Mouse (Mus musculus) spleen, adult 12 weeks (tissue): ENCODE measurements around the gene Hal.
"Not testable (repeated sequence)": the region's sequence is repeated elsewhere in the genome, so short reads cannot be mapped to it uniquely, and the experiment has no call there.

ENCODE experiments used
- DNase-seq: peaks from one replicate; pipeline ENCODE4 v3.0.0; 2022; ENCODE audit warnings: low spot score

Gene Hal

DNA sequence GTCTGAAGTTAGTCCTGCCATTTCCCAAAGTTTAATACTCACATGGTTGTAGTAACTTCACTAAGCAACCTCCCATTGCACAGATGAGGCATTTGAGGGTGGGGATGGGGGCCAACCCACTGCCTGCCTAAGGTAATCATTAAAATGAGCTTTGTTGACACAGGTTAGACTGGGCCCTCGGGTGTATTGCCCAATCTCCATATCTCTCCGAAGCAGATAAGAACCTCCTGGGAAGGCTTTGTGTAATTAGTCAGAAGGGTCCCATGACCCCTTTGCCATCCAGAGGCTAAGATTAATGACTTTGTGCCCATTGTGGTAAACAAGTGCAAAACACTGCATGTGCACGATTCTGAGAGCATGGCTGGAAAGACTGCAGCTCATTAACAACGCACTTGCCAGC lies 29.2 kb downstream of the Hal start:
- DNase-seq = no peak

DNA sequence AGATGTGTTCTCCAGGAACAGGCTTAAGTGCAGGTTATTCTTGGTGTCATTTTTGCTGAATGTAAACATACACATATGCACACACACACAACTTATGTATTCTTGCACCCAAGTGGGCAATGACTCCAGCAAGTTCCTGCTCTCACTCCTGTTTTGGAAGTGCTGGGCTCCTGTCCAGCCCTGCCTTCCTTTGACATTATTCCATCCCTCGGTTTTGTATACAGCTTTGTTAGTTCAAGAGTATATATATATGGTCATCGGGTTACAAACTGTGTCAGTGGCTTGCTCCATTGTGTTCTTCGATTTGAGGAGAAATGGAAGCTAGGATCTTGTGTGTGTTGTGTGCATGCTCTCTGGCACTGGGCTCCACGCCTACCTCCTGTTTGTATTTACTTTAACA lies 29.6 kb downstream of the Hal start:
- DNase-seq = no peak

DNA sequence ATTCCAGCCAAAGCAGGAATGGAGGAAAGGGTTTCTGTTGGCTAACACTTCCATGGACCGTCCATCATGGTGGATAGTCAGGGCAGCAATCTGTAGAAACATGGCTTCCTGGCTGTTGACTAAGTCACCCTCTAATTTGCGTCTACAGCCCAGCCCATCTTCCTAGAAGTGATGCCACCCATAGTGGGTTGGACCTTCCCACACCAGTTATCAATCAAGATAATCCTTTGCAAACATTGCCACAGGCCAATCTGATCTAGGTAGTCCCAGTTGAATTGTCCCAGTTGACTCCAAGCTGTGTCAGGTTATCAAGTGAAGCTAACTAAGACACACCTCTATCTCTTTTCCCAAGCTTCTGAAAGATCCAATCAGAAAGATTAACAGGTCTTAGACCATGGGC lies 30.1 kb downstream of the Hal start:
- DNase-seq = no peak

DNA sequence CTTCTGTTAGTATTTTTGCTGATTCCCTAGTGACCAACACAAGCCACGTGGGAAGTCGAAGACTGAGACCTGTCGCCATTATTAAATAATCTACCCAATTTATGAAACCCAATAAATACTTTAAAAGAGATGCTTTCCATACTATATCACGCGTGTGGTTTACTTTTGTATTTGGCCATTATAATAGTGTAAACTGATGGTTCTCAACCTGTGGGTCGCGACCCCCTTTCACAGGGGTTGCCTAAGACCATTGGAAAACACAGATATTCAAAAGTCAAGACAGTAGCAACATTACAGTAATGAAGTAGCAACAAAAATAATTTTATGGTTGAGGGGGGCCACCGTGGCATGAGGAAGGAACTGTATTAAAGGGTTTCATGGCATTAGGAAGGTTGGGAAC lies 30.6 kb downstream of the Hal start:
- no peak for DNase-seq

DNA sequence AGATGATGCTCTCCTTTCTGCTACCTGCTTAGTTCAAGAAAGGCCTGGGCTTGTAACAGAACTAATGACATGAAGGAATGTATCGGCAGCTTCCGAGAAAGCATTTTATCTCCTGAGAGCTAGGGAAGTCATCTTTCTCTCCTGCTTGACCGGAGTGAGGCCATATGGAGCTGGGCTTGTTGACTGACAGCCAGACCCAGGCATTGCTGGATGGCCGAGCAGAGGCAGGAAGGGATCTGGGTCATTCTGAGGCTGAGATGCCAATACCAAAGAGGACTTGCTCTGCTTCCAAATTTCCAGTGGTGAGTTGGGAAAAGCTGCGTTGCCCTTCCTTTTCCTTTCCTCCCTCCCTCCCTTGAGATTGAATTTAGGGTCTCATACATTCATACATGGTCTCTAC lies 31.2 kb downstream of the Hal start:
- no peak for DNase-seq

DNA sequence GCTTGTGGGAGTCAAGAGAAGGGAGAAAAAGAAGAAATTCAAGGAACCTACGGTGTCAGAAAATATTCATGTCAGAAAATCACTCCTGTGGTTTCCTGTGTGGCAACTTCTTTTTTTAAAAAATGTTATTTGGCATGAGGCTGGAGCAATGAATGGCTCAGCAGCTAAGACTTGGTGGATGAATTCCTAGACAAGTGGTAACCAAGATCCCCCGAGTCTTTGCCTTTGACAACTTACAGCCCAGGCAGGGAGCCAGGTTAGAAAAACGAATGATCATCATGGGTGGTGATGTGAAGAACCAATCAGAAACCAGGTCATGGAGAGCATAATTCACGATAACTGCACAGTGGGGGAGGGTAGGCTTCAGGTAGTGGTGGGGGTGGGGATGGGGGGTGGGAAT lies 32.4 kb downstream of the Hal start:
- no peak for DNase-seq

DNA sequence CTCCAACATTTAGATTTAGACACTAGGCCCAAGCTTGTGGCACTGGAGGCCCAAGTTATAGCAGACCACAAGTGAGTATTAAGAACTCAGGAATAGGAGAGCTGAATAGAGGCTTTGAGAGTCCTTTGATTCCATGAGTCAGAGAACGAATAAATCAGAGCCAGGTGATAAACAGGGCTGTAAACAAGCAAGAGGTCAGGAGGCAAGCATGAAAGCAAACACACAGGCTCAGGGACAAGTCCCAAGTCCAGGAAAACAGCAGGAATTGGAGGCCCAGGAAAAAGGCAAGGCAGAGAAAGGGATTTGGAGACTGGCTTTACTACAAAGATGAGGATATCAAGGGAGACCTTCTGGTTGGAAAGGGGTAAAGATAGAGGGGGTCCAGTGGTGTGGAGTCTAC lies 36.8 kb downstream of the Hal start:
- DNase-seq = no peak

DNA sequence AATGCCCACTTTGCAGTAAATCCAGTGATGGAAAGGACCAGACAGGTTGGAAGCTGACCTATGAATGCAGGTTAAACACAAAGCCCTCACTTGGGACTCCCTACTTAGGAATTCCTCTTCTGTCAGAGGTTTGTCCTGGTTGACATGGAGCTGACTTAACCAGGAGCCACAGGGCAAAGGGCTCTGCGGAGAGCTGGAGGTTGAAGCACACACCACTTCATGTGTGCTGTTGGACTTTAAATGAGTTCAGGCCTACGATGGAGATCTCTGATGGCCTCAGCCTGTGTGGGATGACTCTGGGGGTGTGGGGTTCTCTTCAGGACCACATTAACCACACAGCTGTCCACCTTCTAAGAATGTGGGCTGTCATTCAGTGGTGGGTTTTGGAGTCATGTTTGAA lies 49.7 kb downstream of the Hal start:
- no peak for DNase-seq

DNA sequence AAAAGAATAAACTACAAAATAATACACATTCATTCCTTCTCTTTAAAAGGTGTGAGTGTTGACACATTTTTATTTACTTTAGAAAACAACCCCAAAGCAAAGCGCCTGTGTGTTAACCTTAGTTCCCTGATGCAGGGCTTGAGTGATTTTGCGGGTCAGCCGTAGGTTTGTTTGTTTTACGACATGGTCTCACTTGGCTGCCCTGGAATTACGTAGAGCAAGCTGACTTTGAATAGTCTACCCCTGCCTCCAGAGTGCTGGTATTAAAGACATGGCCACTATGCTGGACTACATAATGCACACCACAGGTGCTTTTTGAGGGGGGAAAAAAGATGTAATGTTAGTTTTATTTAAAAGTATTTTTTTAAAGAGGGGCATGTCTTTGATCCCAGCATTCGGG lies 50.2 kb downstream of the Hal start:
- DNase-seq = no peak

DNA sequence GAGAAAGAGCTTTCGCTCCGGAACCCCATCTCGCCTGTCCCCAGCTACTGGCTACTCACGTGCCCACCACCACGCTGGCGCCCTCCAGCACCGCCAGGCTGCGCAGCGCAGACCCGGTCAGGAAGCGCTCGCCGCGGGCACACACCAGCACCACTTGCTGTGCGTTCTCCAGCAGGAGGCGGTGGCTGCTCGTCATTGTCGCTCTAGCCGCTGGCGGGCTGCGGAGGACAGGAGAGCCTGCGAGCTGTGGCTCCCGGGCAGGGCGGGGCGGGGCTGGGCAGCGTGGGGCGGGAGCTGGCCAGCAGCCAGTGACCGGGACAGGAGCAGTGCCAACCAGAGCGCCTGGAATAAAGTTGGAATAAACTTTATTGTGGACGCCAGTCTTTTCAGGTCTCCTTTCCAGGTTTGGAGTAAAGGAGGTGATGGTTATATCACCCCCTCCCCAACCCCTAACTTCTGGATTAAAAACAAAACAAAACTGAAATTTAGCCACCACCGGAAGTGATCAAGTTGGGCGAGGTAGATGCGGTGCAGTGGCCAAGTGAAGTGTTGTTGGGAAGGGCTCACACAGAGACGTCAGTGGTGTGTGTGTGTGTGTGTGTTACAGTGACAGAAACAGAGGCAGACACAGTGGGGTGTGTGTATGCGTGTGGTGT lies 51.3 kb downstream of the Hal start, which contains the start of gene Amdhd1:
TSS of gene Amdhd1 (minus strand) at position 259 of the 656 bp plus-strand sequence.
- peak; percentile 76 for DNase-seq

DNA sequence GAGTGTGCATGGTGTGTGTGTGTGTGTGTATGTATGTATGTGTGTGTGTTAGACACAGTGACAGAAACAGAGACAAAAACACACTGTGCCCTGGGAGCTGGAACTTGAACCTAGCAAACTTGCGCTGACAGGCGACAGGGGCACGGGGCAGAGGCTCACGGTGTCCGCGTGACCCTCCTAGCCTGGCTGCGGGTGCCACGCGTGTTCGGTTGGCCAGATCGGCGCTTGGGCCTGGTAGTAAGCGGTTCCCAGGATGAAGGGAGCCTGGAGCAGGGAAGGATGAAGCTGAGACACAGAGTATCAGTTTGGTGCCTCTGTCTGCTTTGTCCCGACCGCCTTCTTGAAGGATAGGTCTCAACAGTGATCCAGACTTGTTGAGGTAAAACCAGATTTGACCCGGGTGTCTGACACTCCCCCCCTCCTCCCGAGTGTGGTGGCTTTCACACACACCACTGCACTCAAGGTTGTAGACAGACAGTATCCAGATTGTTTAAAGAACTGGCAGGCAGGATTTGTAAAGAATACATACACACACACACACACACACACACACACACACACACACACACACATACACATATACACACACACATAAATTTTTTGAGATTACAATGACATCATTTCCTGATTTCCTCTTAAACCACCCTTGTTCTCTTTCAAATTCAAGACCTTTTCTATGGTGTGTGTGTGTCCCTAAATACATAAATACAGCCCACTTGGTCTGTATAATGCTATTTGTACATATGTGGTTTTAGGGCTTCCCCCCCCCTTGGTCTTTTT lies 52.1 kb downstream of the Hal start, which contains the start of gene Ccdc38:
TSS of gene Ccdc38 (plus strand) at position 202 of the 780 bp plus-strand sequence.
- DNase-seq = peak; percentile 8

DNA sequence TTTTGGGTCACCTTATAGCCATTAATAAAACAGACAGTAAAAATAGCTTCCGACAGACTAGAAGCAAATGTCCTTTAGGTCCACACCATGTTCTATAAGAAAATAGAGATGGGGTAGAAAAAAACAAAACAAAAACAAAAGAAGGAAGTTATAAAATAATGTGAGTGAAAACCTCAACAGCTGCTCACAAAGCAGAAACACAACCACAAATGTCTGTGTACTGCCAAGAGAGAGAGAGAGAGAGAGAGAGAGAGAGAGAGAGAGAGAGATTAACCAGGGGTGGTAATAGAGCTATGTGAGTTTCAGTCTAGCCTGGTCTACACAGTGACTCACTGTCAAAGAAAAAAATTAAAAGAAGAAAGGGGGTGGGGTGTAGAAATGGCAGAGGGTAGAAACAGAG lies 53.0 kb downstream of the Hal start:
- no peak for DNase-seq

DNA sequence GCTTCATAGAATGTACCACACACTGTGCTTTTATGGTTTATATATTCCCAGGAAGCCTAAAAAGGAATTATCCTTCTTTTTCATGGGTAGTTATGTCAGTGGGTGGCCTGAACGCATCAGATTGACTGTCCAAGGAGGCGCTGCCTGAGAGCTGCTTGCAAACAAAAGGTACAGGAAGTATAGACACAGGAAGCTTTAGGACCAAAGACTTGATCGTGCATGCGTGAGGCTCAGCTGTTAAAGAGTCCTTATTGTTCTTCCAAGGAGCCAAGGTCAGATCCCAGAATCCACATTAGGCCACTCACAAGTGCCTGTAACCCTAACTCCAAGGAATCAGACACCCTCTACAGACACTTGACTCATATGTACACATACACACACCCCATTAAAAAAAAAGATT lies 53.8 kb downstream of the Hal start:
- DNase-seq = no peak

DNA sequence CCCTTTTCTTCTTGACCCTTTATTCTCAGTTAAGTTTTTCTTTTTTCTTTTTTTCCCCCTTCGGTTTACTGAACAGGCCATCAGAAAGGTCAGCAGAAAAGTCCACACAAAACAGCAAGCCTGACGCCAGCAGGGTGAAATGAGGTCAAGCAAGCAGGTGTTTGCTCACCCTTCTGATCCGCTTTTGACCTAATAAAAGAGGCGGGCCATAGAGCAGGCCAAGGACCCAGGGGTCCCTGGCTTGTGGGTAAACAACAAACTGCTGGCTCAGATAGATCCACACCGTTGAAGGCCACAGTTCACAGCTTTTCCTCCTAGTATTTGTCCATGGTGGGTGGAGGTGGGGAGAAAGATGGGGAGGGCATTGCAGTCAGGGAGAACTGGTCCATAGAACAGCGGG lies 54.6 kb downstream of the Hal start:
- no peak for DNase-seq

DNA sequence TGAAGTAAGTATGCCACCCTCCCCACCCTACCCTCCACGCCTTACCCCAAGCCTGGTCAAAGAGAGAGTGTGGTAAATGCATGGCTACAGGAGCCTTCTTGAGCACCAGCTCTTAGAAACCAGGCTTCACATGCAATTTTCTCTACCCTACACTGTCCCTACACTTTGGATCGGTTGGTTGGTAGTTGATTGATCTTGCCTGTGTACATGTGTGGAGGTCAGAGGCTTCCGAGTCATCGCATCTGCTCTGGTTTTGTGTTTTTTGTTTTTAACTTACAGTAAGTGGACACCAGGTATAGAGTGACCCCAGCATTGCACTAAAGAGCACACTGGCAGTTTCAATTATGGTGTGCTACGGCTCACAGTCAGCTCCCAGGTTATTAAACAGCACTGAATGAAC lies 55.6 kb downstream of the Hal start:
- no peak for DNase-seq

DNA sequence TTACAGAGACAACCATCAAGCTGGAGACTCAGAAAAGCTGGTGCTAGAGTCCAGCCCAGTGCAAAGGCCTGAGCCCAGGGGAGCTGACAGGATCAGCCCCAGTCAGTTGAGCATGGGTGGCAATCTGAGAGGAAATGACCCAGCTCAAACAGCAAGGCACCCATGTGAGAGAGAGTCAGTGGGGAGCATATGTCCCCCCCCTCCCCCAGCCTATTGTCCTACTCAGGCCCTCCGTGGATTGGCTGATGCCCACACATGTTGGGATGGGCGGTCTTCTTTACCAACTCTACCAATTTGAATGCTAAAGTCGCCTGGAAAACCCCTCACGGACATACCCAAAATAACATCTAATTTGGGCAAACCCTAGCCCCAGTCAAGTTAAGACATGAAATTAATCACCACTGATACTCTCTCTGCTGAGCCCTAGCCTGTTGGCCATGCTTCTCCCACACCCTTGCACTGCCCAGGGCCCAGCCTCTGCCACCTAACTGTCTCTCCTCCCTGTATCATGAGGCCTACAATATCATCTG lies 59.2 kb downstream of the Hal start:
- no peak for DNase-seq

DNA sequence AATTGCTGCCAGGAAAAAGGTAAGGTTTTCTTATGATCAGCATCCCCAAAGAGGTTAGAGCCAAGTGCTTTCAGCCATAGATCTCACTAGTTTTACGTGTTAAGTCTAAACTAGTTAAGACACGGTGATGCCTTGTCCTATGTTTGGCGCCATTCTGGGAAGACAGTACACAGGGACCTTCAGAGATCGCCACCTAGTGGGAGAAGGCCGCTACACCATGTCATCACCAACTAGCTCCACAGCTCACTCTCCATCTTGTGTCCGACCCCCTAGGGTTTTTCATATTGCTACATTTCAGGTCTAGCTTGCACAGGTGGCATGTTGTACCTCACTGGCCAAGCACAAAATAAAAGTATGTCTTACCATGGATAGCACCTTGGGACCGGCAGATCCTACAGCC lies 60.4 kb downstream of the Hal start:
- peak; percentile 28 for DNase-seq

DNA sequence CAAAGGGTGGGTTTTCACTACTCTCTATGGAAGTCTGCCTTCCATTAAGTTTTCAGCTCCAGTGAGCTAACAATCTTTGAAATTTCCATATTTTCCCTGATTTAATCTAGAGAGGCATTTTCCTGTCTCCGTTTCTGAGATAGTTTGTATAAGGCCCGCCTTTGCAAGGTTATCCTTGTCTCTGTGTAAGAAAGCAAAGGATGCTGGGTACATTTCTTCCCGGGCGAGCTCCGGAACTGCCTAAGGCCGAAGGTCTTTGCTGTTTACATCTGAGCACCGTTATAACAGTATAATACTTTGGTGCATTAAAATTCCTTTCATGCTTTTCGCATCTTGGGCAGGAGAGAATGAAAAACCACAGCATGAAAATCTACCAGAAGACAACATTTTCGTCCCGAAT lies 61.3 kb downstream of the Hal start:
- no peak for DNase-seq

DNA sequence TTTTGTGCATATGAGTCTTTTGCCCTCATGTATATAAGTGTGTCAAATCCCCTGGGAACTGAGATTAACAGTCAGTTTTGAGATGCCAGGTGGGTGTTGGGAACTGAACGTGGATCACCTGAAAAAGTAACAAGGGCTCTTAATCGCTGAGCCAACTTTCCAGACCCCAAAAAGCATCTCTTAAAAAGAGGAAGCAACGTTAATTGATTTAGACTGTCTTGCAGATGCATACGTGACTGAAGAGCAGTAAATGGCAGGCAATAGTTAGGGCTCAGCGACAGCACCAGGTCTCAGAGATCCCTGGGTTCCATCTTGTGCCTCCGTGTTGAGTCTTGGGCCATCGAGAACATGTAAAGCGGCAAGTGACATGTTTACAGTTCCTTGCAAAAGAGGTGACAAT lies 64.0 kb downstream of the Hal start:
- DNase-seq = no peak

DNA sequence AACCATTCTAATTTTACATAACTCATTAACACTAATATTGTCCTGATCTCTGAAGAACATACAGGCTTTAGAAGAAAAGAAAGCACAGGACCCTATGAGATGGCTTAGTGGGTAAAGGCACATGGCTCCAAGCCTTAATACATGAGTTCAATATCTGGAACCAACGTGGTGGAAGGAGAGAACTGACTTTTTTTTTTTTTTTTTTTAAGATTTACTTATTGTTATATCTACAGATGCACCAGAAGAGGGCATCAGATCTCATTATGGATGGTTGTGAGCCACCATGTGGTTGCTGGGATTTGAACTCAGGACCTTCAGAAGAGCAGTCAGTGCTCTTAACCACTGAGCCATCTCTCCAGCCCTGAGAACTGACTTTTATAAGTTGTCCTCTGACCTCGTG lies 69.4 kb downstream of the Hal start:
- not testable (repeated sequence) for DNase-seq

DNA sequence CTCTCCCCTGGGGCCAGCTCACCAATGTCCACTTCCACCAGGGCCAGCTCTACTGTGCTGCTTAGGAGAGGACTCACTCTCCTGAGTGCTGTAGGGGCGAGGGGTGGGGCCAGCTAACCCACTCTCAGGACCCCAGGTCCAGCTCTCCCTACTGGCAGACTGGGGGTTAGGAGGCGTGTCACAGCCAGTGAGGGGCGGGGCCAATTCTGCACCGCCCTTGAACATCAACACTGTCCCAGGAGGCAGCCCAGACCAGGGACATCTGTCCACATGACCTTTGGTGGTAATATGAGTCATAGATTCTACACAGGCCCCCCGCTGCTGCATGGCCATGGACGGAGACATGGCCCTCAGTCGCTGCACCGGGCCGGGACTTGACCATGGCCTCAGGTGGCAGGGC lies 71.2 kb downstream of the Hal start:
- DNase-seq = no peak

DNA sequence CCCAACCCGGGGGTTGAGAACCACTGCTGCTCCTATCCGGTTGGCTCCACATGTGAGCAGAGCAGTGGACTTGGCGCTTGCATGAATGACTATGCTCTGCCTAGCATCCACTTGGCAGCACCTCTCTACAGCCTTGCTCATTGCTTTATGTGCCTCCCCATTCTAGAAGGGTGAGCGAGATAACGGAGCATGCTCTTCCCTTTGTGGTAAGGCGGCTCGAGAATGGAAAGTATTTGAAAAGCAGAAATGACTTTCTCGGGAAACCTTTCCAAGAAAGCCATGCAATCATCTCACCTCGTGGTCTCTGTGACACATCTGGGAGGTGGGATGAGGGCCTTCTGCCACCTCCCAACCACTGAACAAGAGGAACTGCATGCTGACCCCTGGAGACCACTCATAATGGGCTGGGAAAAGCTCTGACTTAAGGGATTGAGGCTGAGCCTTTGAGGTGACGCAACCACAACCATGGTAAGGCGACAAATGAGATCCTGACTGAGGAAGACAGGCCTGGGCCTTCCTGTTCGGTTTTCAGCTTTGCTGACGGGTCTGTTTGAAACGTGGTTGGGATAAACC lies 76.0 kb downstream of the Hal start:
- no peak for DNase-seq

DNA sequence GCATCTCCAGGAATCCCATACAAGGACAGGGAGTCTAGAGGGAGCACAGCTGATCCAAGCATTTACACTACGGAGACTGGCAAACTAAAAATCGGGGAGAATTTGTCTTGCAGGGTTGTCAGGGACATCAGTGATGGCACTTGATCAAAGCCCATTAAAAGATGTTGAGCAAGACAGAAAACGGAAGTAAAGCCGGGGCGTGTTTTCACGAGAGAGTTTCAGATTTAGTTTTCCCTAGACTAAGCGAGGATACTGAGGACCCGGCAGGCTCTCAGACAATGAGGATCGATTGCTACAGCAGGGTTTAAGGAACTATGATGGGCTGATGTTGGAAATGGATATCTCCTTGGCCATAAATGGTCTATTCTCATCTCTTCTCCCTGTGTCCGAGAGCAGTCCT lies 78.5 kb downstream of the Hal start:
- no peak for DNase-seq
